Mouse (Mus musculus): Measurements from ENCODE around the gene Abhd16b.
A peak's percentile ranks its signal among the peaks of the same experiment; 100 is the strongest.

DNA sequence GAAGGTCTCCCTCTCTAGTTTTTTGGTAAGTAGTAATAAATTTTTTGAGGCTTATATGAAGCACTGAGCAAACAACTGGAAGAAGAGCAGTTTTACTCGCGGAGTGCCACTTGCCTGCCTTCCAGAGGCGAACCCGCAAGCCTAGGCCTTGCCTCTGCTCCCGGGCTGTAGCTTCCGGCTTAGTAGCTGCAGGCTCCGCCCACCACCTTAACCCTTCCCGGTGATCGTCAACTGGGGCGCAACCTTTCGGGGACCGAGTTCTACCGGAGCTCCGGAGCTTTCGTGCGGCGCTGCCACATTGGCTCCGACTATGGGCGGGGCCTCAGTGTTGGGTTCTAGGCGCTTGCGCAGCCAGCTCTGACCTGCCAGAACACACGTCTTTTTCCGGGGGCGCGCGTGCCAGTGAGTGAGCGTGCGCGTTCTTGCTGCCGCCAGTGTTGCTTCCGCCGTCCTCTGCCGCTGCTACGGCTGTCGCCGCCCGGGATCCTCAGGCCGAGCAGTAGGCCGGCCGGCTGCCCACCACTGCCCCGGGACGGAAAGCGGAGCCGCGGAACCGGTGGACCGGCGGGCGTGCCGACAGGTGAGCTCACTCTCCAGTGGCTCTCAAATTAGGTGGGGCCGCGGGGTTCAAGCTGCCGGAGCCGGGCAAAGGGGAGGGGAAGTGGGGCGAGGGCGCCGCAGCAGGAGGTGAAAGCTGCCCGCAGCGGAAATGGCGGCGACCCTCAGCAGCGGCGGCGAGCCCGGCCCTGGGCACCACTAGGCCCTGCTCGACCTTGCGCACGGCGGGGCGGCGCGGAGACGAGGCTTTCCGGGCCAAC lies 27.3 kb downstream of the Abhd16b start, which contains the start of gene Dnajc5:
- TF ChIP-seq MAX (IDR thresholded peaks at IDR 0.05) (peak; percentile 76), USF1 (IDR thresholded peaks at IDR 0.05; ENCODE audit: low read depth) (no peak), MYOG (IDR thresholded peaks at IDR 0.05; ENCODE audit: control insufficient read depth, extremely low read depth, insufficient read length) (no peak), CTCF (IDR thresholded peaks at IDR 0.05; ENCODE audit: control insufficient read depth, insufficient read depth, insufficient read length) (no peak), CEBPB (IDR thresholded peaks at IDR 0.05; ENCODE audit: low read depth) (no peak), MYOD1 (IDR thresholded peaks at IDR 0.05; ENCODE audit: control insufficient read depth, insufficient read length, low read depth) (no peak)
